Mouse (Mus musculus): ENCODE measurements around the gene Krt14.

DNA sequence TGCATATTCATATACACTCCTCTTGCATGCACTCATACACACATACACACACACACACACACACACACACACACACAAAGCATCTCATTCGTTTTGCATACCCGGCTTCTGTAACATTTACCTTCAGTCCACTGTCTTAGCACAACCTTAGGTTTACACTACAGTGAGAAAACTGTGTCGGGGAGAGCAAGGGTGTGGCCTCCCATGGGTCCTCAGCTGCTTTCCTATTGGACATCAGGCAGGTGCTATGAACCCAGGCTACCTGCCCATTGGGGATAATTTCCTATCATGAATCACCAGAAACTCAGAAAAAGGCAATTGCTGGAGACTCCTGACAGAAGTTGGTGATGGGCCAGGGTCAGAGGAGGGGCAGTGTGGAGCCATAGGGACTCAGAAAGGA, 50.0 kb downstream of the Krt14 start:
- no peak for TF ChIP-seq CTCF (IDR thresholded peaks at IDR 0.05)
- TF ChIP-seq EP300 (IDR thresholded peaks at IDR 0.05), result no peak

Data from lung, postnatal 0 days (tissue).